Mouse (Mus musculus) stomach, postnatal 0 days (tissue): ENCODE measurements around the gene Zfp870. TPM values are rescaled to one million over a fixed set of nuclear protein-coding genes. Genes with fewer than 3 reads are reported as not detected.

ENCODE experiments used
- ATAC-seq: fragments of 200-750 bp; cut with Nextera tagmentation; 2 replicates; pipeline ENCODE4 v1.8.0; 2017; ENCODE audit not compliant: low FRiP score, low TSS enrichment
- DNase-seq: peaks from one replicate; pipeline ENCODE4 v3.0.0-alpha.2; 2016; ENCODE audit warnings: low spot score
- H3K27ac ChIP-seq: fragments of 300-500 bp; sonication (generic); replicated peaks from 2 replicates; pipeline ENCODE4 v1.5.1; 2014; ENCODE audit warnings: mild to moderate bottlenecking, control low read depth
- H3K27me3 ChIP-seq: fragments of 300-500 bp; sonication (generic); 2 replicates; pipeline ENCODE4 v1.6.1; 2014; ENCODE audit warnings: low read length; ENCODE audit not compliant: control insufficient read depth, insufficient read depth
- H3K36me3 ChIP-seq: fragments of 300-500 bp; sonication (generic); 2 replicates; pipeline ENCODE4 v1.6.1; 2014; ENCODE audit warnings: low read length, mixed read lengths; ENCODE audit not compliant: control insufficient read depth, insufficient read depth
- H3K4me1 ChIP-seq: fragments of 300-500 bp; sonication (generic); replicated peaks from 2 replicates; pipeline ENCODE4 v1.6.1; 2014; ENCODE audit warnings: antibody characterized with exemption; ENCODE audit not compliant: control insufficient read depth, insufficient read depth
- H3K4me2 ChIP-seq: fragments of 300-500 bp; sonication (generic); replicated peaks from 2 replicates; pipeline ENCODE4 v1.6.1; 2014; ENCODE audit warnings: low read depth, mild to moderate bottlenecking, control low read depth, moderate library complexity
- H3K4me3 ChIP-seq: fragments of 300-500 bp; sonication (generic); 2 replicates; pipeline ENCODE4 v1.5.1; 2014; ENCODE audit warnings: low read depth, low read length, control low read depth
- H3K9ac ChIP-seq: fragments of 300-500 bp; sonication (generic); 2 replicates; pipeline ENCODE4 v1.6.1; 2014; ENCODE audit warnings: mild to moderate bottlenecking, low read length, control low read depth, mixed read lengths
- H3K9me3 ChIP-seq: fragments of 300-500 bp; sonication (generic); 2 replicates; pipeline ENCODE4 v1.6.1; 2016; ENCODE audit warnings: low read length; ENCODE audit not compliant: control insufficient read depth
- CTCF ChIP-seq: IDR thresholded peaks from 2 replicates; pipeline ENCODE4 v1.5.1; 2016; ENCODE audit warnings: antibody characterized with exemption, low read depth, mild to moderate bottlenecking, moderate library complexity
- EP300 ChIP-seq: optimal IDR thresholded peaks from 2 replicates; pipeline ENCODE3; 2016; ENCODE audit warnings: antibody characterized with exemption
- WGBS: fragments of 180-500 bp; shearing (Covaris S2); extraction: QIAGEN DNeasy Blood & Tissue Kit; methylation state at CpG from one replicate; pipeline ENCODE4 v1.1.7; 2014; 5-methylcytosine and 5-hydroxymethylcytosine counted together
- polyA plus RNA-seq: library from polyadenylated mRNA; unstranded; fragments of >200 nt; fragmentation: Nextera tagmentation; extraction: Ambion mirVana; gene quantifications from 2 replicates; pipeline ENCODE4 v1.2.1, GENCODE M21; 2015

Zfp870 gene
- polyA plus RNA-seq, 1 experiment from 2014 or later: 2.6 TPM

GRCm38 (mm10) chr17:32895421-32895820, 4.0 kb upstream of the Zfp870 start:
- Histone ChIP-seq H3K9me3 (no peaks in the 10 kb centered on the region), H3K27me3 (no peaks in the 10 kb centered on the region), H3K27ac (no peak overlapping the region), H3K4me1 (peaks cover 2% of the 10 kb centered on the region), H3K36me3 (no peaks in the 10 kb centered on the region), H3K4me2 (no peak overlapping the region), H3K4me3 (no peak overlapping the region), H3K9ac (no peak overlapping the region)
- 82% methylated on average over 4 of the region's 4 CpGs for WGBS
- DNase-seq: no peak
- TF ChIP-seq CTCF (no peak), EP300 (no peak)
- no peak for ATAC-seq

- Histone ChIP-seq H3K9me3 (no peaks in the 10 kb centered on the region), H3K9ac (no peak overlapping the region), H3K36me3 (no peaks in the 10 kb centered on the region), H3K4me2 (no peak overlapping the region), H3K27ac (no peak overlapping the region), H3K4me1 (peaks cover 5% of the 10 kb centered on the region), H3K4me3 (no peak overlapping the region), H3K27me3 (no peaks in the 10 kb centered on the region)
- TF ChIP-seq EP300 (no peak), CTCF (no peak)
- no peak for DNase-seq
- WGBS: 78% methylated on average over 3 of the region's 3 CpGs
- no peak for ATAC-seq
Measured at GRCm38 (mm10) chr17:32893901-32894300, 2.5 kb upstream of the Zfp870 start.

- ATAC-seq (peak; percentile 16; the same call in 1 of the 2 replicates), DNase-seq (peak; percentile 13)
- TF ChIP-seq CTCF: no peak
- no peak for TF ChIP-seq EP300
- H3K4me3 ChIP-seq: peak overlapping the region; percentile 70
- H3K27me3 ChIP-seq: no peaks in the 10 kb centered on the region
- H3K9me3 ChIP-seq: no peaks in the 10 kb centered on the region
- H3K4me1 ChIP-seq: peaks cover 5% of the 10 kb centered on the region
- WGBS: under 1% methylated on average over 11 of the region's 11 CpGs
- peak overlapping the region; percentile 58 for H3K4me2 ChIP-seq
- H3K9ac ChIP-seq: peak overlapping the region; percentile 78
- H3K36me3 ChIP-seq: no peaks in the 10 kb centered on the region
- H3K27ac ChIP-seq: peak overlapping the region; percentile 87
Measured at GRCm38 (mm10) chr17:32890852-32891238, 597 bp downstream of the Zfp870 start.

- ATAC-seq: no peak
Measured at GRCm38 (mm10) chr17:32889611-32890010, 1.8 kb downstream of the Zfp870 start.

GRCm38 (mm10) chr17:32880320-32881218, 10.9 kb downstream of the Zfp870 start:
- Histone ChIP-seq H3K9me3 (no peaks in the 10 kb centered on the region), H3K4me1 (no peaks in the 10 kb centered on the region), H3K4me3 (no peak overlapping the region), H3K4me2 (no peak overlapping the region), H3K9ac (no peak overlapping the region), H3K36me3 (peaks cover 4% of the 10 kb centered on the region; the same call in 1 of the 2 replicates), H3K27me3 (no peaks in the 10 kb centered on the region), H3K27ac (no peak overlapping the region)
- no peak for TF ChIP-seq CTCF
- TF ChIP-seq EP300: no peak
- 89% methylated on average over 14 of the region's 14 CpGs for WGBS
- ATAC-seq (no peak), DNase-seq (no peak)

More at GRCm38 (mm10) chr17:32889611-32890010, 1.8 kb downstream of the Zfp870 start:
- Histone ChIP-seq H3K4me2 (no peak overlapping the region), H3K9ac (no peak overlapping the region), H3K4me3 (no peak overlapping the region), H3K36me3 (no peaks in the 10 kb centered on the region), H3K27ac (no peak overlapping the region), H3K27me3 (no peaks in the 10 kb centered on the region), H3K9me3 (no peaks in the 10 kb centered on the region), H3K4me1 (peaks cover 5% of the 10 kb centered on the region)
- 91% methylated on average over 6 of the region's 6 CpGs for WGBS
- no peak for DNase-seq
- TF ChIP-seq CTCF (no peak), EP300 (no peak)

- Histone ChIP-seq H3K4me2 (no peak overlapping the region), H3K9me3 (no peaks in the 10 kb centered on the region), H3K27me3 (no peaks in the 10 kb centered on the region), H3K4me1 (no peaks in the 10 kb centered on the region), H3K27ac (no peak overlapping the region), H3K9ac (no peak overlapping the region), H3K36me3 (peaks cover 4% of the 10 kb centered on the region; the same call in 1 of the 2 replicates), H3K4me3 (no peak overlapping the region)
- no peak for ATAC-seq
- no peak for DNase-seq
- TF ChIP-seq CTCF: no peak
- no peak for TF ChIP-seq EP300
- 75% methylated on average over 11 of the region's 11 CpGs for WGBS
Measured at GRCm38 (mm10) chr17:32878773-32879172, 12.7 kb downstream of the Zfp870 start.
